Mouse (Mus musculus) midbrain, embryonic 16.5 days (tissue): ENCODE results near the gene Vps51. TPM values are rescaled to one million over a fixed set of nuclear protein-coding genes. Genes with fewer than 3 reads are reported as not detected.

Experiments used
- ATAC-seq: fragments of 200-750 bp; cut with Nextera tagmentation; 2 replicates; pipeline ENCODE4 v1.8.0; 2017; ENCODE audit warnings: moderate TSS enrichment
- H3K27ac ChIP-seq: fragments of 300-500 bp; sonication (generic); 2 replicates; pipeline ENCODE4 v1.5.1; 2014; ENCODE audit warnings: mild to moderate bottlenecking, low read length, mixed read lengths
- H3K27me3 ChIP-seq: fragments of 300-500 bp; sonication (generic); 2 replicates; pipeline ENCODE4 v1.6.1; 2014; ENCODE audit warnings: low read depth, low read length, mixed read lengths; ENCODE audit not compliant: control insufficient read depth, insufficient read depth
- H3K36me3 ChIP-seq: fragments of 300-500 bp; sonication (generic); 2 replicates; pipeline ENCODE4 v1.6.1; 2014; ENCODE audit warnings: mild to moderate bottlenecking, low read length, moderate library complexity, mixed read lengths; ENCODE audit not compliant: control insufficient read depth, insufficient read depth
- H3K4me1 ChIP-seq: fragments of 300-500 bp; sonication (generic); 2 replicates; pipeline ENCODE4 v1.6.1; 2014; ENCODE audit warnings: mild to moderate bottlenecking, low read length, mixed read lengths; ENCODE audit not compliant: control insufficient read depth, insufficient read depth
- H3K4me2 ChIP-seq: fragments of 300-500 bp; sonication (generic); 2 replicates; pipeline ENCODE4 v1.6.1; 2014; ENCODE audit warnings: mild to moderate bottlenecking, low read length, mixed read lengths
- H3K4me3 ChIP-seq: fragments of 300-500 bp; sonication (generic); 2 replicates; pipeline ENCODE4 v1.5.1; 2014; ENCODE audit warnings: low read depth, mild to moderate bottlenecking, low read length, moderate library complexity, mixed read lengths
- H3K9ac ChIP-seq: fragments of 300-500 bp; sonication (generic); 2 replicates; pipeline ENCODE4 v1.6.1; 2014; ENCODE audit warnings: low read depth, low read length, mixed read lengths
- H3K9me3 ChIP-seq: fragments of 300-500 bp; sonication (generic); replicated peaks from 2 replicates; pipeline ENCODE4 v1.6.1; 2014; ENCODE audit warnings: mild to moderate bottlenecking, low read length, mixed read lengths; ENCODE audit not compliant: control insufficient read depth, poor library complexity, severe bottlenecking
- WGBS: fragments of 180-500 bp; shearing (Covaris S2); extraction: QIAGEN DNeasy Blood & Tissue Kit; methylation state at CpG from one replicate; pipeline ENCODE4 v1.1.7; 2014; 5-methylcytosine and 5-hydroxymethylcytosine counted together
- polyA plus RNA-seq: library from polyadenylated mRNA; unstranded; fragments of >200 nt; fragmentation: Nextera tagmentation; extraction: Ambion mirVana; gene quantifications from 2 replicates; pipeline ENCODE4 v1.2.1, GENCODE M21; 2015

Gene Vps51
- polyA plus RNA-seq, 1 experiment from 2014 or later = 93.9 TPM

DNA sequence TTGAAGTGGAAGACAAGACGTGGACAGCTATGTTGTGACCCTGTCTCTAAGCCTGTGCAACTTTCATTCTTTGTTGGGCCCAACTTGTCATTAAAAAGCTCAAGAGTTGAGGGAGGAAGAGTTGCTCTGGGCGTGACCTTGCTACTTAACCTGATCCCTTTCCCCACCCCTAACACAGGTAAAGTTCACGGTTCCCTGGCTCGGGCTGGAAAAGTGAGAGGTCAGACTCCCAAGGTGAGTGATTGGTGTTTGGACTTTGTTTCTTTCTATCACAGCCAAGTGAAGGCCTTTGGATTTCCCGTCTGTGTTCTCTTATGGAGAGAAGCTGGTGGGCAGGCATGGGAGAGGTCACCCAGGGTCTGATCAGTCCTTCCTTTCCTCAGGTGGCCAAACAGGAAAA lies 18.1 kb downstream of the Vps51 start:
- Histone ChIP-seq H3K27ac (no peak overlapping the region), H3K4me3 (no peak overlapping the region; the same call in 1 of the 2 replicates), H3K4me1 (peaks cover 38% of the 10 kb centered on the region), H3K4me2 (peak overlapping the region; percentile 88), H3K9me3 (no peaks in the 10 kb centered on the region), H3K27me3 (no peaks in the 10 kb centered on the region), H3K36me3 (peaks cover 7% of the 10 kb centered on the region), H3K9ac (no peak overlapping the region)
- WGBS = 91% methylated on average over 5 of the region's 5 CpGs
- ATAC-seq = no peak

DNA sequence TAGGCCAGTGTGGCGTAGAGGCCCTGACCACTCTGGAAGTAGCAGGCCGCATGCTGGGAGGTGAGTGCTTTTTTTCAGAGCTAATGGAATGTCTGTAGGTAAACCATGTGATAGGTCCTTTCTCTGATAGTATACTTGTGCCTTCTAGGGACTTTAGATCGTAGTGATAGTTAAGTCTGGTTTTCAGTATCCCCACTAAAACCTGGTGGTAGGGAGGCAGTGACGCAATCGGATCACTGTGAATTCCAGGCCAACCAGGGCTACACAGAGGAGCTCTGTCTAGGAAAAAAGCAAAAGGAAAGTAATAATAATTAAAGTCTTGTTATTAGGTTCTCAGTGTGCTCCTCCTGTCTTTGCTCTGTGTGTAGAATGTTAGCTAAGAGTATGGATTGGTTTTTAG lies 18.5 kb downstream of the Vps51 start:
- ATAC-seq = no peak
- peaks cover 38% of the 10 kb centered on the region for H3K4me1 ChIP-seq
- H3K27me3 ChIP-seq = no peaks in the 10 kb centered on the region
- H3K4me3 ChIP-seq = peak overlapping the region; percentile 67
- 41% methylated on average over 5 of the region's 5 CpGs for WGBS
- no peak overlapping the region for H3K27ac ChIP-seq
- peak overlapping the region; percentile 91 for H3K9ac ChIP-seq
- peaks cover 11% of the 10 kb centered on the region for H3K36me3 ChIP-seq
- H3K4me2 ChIP-seq = peak overlapping the region; percentile 88
- H3K9me3 ChIP-seq = no peaks in the 10 kb centered on the region

DNA sequence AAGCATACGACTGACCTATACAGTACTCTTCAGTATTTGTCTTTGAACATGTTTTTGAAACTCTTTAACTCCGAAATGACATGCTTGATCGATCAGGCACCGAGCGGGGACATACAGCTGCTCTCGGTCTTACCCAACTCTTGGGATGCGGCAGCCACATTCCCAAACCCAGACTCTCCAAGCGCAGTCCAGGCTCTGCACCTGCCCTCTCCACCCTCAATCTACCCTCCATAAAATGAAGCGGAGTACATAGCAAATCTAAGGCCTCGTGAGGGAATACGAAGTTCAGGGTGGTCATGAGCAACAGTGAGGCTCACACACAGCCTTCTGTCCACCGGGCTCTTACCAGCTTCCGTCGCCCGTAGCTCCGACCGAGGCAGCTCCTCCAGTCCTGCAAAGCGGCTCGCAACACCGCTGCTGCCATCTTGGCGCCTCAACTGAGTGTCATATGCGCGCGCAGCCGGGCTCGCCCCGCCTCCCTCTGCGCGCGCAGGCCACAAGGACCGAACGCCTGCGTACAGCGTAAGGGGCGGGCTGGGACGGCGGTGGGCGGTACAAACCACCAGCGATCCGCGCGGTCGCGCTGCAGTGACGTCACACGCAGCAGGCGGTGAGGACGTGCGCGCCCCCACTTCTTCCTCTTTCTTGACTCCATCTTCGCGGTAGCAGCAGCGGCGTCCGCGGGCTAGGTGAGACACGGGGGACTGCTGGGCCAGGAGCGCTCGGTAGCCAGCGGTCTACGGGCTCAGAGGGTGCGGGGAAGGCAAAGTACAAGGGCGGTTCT lies 19.5 kb downstream of the Vps51 start, which contains the start of the genes Mrpl49 and Fau:
Gene Mrpl49, minus strand, starts transcription at position 473 of the 784 bp plus-strand sequence.
Gene Fau, plus strand, starts transcription at position 532 of the 784 bp plus-strand sequence.
- Histone ChIP-seq H3K27me3 (no peaks in the 10 kb centered on the region), H3K9ac (peak within 1 kb of the TSS; percentile 91), H3K36me3 (peaks cover 18% of the 10 kb centered on the region), H3K9me3 (no peaks in the 10 kb centered on the region), H3K27ac (peak within 1 kb of the TSS; percentile 86), H3K4me1 (peaks cover 31% of the 10 kb centered on the region), H3K4me2 (peak within 1 kb of the TSS; percentile 88), H3K4me3 (peak within 1 kb of the TSS; percentile 67)
- under 1% methylated on average over 62 of the region's 63 CpGs for WGBS
- ATAC-seq = peak; percentile 79

DNA sequence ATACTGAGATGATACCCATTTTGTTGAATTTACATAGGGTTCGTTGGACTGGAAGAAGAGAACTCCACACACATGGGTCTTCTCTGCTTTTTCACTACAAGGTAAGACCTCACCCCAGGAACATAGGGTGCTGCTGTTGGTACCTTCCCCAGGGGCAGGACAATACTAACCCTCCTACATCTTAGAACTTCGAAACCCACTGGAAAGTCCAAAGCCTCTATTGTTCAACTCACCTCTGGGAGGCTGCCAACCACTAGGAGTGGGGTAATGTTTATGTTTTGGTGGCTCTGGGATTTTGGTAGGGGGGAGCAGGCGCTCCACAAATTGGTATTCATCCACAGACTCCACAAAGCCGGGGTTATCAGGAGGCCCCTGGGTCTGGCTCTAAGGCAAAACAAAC lies 20.3 kb downstream of the Vps51 start:
- H3K4me3 ChIP-seq = peak overlapping the region; percentile 67
- H3K4me1 ChIP-seq = peaks cover 24% of the 10 kb centered on the region
- H3K27me3 ChIP-seq = no peaks in the 10 kb centered on the region
- ATAC-seq = no peak
- no peaks in the 10 kb centered on the region for H3K9me3 ChIP-seq
- 50% methylated on average over 4 of the region's 4 CpGs for WGBS
- peak overlapping the region; percentile 68 for H3K9ac ChIP-seq
- no peak overlapping the region for H3K27ac ChIP-seq
- H3K4me2 ChIP-seq = peak overlapping the region; percentile 88
- H3K36me3 ChIP-seq = peaks cover 22% of the 10 kb centered on the region

DNA sequence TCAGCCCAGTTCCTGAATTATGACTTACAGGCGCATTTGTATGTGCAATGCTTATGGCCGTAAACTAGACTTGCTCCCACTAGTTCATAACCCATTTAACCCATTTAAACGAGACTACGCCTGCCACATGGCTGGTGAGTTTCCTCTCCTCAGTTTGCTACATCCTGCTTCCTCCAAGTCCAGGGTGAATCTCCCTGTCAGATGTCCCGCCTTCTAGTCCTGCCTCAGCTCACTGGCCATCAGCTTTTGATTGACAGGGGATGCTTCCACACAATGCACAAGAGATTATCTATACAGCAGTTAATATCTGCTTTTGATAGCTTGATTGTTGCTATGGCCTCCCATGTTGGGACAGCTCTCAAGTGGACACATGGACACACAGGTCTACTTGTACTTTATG lies 22.7 kb downstream of the Vps51 start:
- Histone ChIP-seq H3K4me3 (no peak overlapping the region), H3K27ac (no peak overlapping the region), H3K9me3 (no peaks in the 10 kb centered on the region), H3K36me3 (peaks cover 42% of the 10 kb centered on the region), H3K4me1 (peaks cover 20% of the 10 kb centered on the region), H3K4me2 (no peak overlapping the region), H3K9ac (no peak overlapping the region), H3K27me3 (no peaks in the 10 kb centered on the region)
- ATAC-seq = no peak
- WGBS = 89% methylated on average over 5 of the region's 5 CpGs

DNA sequence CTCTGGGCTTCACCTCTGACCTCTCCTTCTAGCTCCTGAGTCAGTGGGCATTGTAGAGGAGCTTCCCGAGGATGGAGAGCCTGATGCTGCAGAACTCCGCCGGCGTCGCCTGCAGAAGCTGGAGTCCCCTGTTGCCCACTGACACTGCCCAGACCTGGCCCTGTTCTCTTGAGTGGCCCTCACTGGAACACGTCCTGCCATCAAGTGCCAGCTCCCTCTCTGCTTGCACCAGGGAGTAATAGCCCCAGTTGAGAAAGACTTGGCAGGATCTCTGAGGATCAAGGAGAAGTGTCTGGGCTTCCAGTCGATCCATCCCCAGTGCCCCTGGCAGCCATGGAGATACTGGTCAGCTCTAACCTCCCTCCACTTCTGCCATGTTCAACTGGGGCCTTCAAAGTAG lies 24.5 kb downstream of the Vps51 start:
- Histone ChIP-seq H3K9ac (no peak overlapping the region), H3K36me3 (peaks cover 52% of the 10 kb centered on the region), H3K4me2 (no peak overlapping the region), H3K4me1 (peaks cover 22% of the 10 kb centered on the region), H3K27me3 (no peaks in the 10 kb centered on the region), H3K27ac (no peak overlapping the region), H3K9me3 (no peaks in the 10 kb centered on the region), H3K4me3 (no peak overlapping the region)
- WGBS = 77% methylated on average over 7 of the region's 7 CpGs
- no peak for ATAC-seq

DNA sequence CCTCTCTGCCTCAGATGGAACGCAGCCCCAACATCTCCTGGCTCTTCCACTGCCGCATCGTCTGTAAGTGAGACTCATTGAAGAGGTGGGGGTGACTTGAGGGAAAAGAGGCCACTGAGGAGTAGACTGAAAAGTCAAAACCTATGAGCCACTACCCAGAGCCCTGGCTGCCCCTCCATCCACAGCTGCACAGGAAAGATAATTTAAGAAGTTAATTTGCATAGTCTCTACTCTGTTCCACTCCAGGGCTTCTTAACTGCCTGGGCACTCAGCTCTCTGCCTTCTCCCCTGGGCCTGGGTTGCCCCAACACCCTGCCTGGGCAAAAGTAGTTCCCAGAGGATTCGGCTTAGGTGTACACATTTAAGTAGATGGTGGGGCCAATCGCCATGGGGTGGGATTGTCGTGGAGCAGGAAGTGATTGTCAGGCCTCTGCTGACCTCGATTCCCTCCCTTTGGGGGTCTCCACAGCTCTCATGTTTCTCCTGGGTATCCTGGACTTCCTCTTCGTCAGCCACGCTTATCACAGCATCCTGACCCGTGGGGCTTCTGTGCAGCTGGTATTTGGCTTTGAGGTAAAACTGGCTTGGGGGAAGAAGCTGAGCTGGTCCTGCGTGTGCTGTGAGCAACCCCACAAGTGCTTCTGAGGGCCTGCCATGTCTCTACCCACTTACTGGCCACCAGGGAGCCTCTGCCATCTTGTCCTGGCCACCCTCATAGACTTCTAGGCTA lies 28.2 kb downstream of the Vps51 start:
- H3K4me3 ChIP-seq = no peak overlapping the region
- H3K27me3 ChIP-seq = no peaks in the 10 kb centered on the region
- WGBS = 91% methylated on average over 11 of the region's 11 CpGs
- H3K4me1 ChIP-seq = peaks cover 20% of the 10 kb centered on the region
- peaks cover 45% of the 10 kb centered on the region for H3K36me3 ChIP-seq
- no peak for ATAC-seq
- no peak overlapping the region for H3K9ac ChIP-seq
- H3K27ac ChIP-seq = no peak overlapping the region
- no peak overlapping the region for H3K4me2 ChIP-seq
- H3K9me3 ChIP-seq = no peaks in the 10 kb centered on the region

DNA sequence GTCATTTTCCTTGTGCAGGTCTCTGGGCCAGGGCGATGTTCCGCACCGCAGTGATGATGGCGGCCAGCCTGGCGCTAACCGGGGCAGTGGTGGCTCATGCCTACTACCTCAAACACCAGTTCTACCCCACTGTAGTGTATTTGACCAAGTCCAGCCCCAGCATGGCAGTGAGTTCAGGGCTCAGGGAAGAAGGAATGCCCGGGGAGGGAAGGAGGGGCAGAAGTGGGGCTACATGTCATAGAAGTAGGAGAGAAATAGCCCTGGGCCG lies 29.2 kb downstream of the Vps51 start:
- peak overlapping the region; percentile 94 for H3K4me2 ChIP-seq
- H3K4me3 ChIP-seq = peak overlapping the region; percentile 92
- no peak for ATAC-seq
- H3K27ac ChIP-seq = no peak overlapping the region
- peak overlapping the region; percentile 39 for H3K9ac ChIP-seq
- WGBS = 86% methylated on average over 8 of the region's 8 CpGs
- no peaks in the 10 kb centered on the region for H3K9me3 ChIP-seq
- no peaks in the 10 kb centered on the region for H3K27me3 ChIP-seq
- peaks cover 20% of the 10 kb centered on the region for H3K4me1 ChIP-seq
- peaks cover 36% of the 10 kb centered on the region for H3K36me3 ChIP-seq
